Mouse (Mus musculus): ENCODE results near the gene I0C0044D17Rik. TPM values are rescaled to one million over a fixed set of nuclear protein-coding genes. Genes with fewer than 3 reads are reported as not detected.

I0C0044D17Rik gene
- polyA plus RNA-seq (2017; shearing (Covaris generic)) = not detected

DNA sequence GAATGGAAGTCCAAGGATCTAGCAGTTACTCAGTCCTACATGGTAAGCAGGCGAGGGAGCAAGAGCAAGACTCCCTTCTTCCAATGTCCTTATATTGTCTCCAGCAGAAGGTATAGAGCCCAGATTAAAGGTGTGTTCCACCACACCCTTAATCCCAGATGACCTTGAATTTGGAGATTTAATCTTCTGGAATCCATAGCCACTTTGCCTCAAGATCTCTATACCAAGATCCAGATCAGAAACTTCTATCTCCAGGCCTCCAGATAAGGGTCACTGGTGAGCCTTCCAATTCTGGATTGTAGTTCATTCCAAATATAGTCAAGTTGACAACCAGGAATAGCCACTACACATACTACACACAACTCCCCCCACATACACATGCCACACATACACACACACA lies at the start of gene I0C0044D17Rik:
Gene I0C0044D17Rik, minus strand, starts transcription at position 101 of the 400 bp plus-strand sequence.

DNA sequence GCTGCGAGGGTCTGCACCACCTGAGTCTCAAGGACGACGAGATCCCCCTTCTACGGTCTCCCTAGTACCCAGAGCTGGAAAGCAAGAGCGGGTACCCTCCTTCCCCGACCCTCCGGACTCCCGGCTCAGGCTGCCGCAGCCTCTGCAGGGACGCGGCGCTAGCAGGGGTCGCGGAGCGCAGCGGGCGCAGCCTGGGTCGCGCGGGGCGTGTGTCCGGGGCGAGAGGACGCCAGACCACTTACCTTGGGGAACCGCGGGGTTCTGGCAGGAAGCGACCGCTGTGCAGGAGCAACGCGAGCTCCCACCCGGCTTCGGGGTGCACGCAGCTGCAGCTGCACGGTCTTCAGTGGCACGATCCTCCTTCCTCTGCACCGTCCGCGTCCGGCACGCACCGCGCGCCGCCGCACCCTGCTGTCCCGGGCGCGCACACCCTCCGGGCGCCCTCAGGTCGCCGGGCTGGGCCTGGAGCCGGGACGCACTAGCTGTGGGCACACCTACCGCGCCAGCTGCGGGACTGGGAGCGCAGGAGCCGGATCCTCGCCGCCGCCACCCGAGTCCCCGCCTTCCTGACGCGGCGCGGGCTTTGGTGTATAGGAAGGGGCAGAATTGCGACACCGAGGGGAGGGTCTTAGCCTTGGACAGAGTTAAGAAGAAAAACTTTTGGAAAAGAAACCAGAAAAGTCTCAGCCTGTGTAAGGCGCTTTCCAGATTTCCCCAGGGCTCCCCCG lies 6.3 kb downstream of the I0C0044D17Rik start, which contains the start of gene Kank4:
Gene Kank4, minus strand, starts transcription at position 354 of the 728 bp plus-strand sequence.

Other genes starting within 250 kb of the I0C0044D17Rik start
- not detected for gene L1td1, start 97.1 kb downstream of the I0C0044D17Rik start, polyA plus RNA-seq (2017; shearing (Covaris generic))
- not detected for gene Kank4, start 6.3 kb downstream of the I0C0044D17Rik start, polyA plus RNA-seq (2017; shearing (Covaris generic))
- gene Usp1, start 100.0 kb upstream of the I0C0044D17Rik start, polyA plus RNA-seq (2017; shearing (Covaris generic)) = 9.5 TPM
- not detected for gene Angptl3, start 207.1 kb upstream of the I0C0044D17Rik start, polyA plus RNA-seq (2017; shearing (Covaris generic))